Mouse (Mus musculus) heart, postnatal 25 days (tissue): ENCODE measurements around the gene Cebpb. TPM values are rescaled to one million over a fixed set of nuclear protein-coding genes. Genes with fewer than 3 reads are reported as not detected.

Experiments
- DNase-seq: peaks from one replicate; pipeline ENCODE4 v3.0.0; 2022; ENCODE audit warnings: low spot score
- intact Hi-C: fragments of 180-260 bp; cut with DNase I; formaldehyde crosslinking; loops from one replicate; pipeline ENCODE4 v1.15.1; 2025
- microRNA-seq: library from miRNA; unstranded; fragments of <30 nt; microRNA quantifications from one replicate; pipeline ENCODE4 v1.2.0, GENCODE M21; 2022
- total RNA-seq, 2 experiments: library from RNA; stranded (reverse); gene quantifications; 2 replicates each; pipeline ENCODE4 v1.2.3; 2021

Gene Cebpb
- total RNA-seq, 2 experiments from 2014 or later = 58.0 to 84.2 TPM

DNA sequence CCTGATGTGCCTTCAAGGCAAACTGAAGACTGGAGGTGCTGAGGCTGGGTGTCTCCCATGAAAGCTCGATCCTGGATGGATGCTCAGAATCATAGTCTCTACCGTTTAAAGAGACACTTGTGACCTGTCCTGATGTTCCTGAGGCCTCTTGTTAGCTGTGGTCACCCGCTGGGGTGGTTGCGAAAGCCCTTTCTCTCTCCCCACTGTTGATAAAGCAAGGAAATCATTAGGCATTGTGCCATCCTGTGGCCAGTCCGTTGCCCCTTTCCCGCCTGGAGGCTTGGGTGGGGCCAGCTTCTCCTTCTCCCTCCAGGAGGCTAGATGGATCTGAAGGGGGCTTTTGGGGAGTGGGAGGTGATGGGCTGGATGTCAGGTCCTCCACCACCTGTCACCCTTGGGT, 21.9 kb downstream of the Cebpb start:
- intact Hi-C loops = no loop called here

DNA sequence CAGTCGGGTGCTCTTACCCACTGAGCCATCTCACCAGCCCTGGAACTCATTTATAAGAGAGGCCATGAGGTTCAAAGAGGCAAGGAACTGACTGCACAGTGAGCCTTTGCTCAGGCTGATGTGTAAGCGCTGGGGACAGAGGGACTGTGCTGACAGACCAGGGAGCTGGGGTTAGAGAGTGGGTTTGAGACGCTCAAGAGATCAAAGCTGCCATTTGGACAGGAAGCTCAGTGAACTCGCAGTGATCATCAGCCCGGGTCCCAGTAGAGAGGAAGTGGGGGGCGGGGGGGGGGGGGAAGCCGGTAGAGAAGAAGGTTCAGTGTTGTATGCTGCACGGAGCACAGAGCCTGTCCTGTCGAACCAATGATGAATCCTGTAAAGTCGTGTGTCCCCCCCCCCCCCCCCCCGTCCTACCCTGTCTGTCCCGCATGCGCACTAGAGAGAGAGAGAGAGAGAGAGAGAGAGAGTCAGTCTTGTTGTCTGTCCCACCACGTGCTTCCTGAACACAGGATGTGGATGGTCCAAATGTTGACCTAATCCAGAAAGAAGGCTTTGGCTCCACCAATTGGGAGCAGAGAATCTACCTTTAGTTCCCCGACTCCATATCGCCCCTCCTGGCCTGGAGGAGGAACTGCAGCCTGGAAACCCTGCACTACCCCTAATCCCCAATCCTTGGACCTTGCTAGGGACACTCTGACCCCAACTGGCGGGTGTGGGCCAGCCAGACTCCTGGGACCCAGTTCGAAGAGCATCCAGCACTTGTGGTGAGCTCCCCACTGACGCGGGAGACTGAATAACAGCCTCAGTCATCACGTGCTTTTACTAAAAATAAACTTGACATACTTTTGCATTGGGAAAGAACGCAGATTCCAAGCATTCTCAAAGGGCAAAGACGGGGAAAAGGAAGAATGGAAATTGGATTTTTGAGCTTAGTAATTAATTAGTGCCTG, 24.4 kb downstream of the Cebpb start:
- intact Hi-C loops = no loop called here
- no peak for DNase-seq

More for the DNA sequence above, 21.9 kb downstream of the Cebpb start:
- no peak for DNase-seq

DNA sequence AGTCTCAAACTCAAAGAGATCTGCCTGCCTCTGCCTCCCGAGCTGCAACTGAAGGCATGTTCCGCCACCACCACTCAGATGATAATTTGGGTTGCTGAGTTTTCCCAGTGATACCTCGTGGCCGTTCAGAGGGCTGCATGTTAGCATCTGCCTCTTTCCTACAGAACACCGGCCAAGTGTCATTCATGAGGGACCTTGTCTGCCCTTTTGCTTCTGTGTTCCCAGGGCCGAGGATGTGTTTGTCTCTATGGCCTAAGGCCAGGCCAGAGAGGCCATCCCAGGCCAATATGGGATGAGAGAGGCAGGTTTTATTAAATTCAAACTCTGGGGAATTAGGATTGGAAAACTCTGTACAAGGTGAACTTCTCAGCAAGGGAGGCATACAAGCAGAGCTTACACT, 25.6 kb downstream of the Cebpb start:
- DNase-seq = no peak
- intact Hi-C loops = no loop called here

DNA sequence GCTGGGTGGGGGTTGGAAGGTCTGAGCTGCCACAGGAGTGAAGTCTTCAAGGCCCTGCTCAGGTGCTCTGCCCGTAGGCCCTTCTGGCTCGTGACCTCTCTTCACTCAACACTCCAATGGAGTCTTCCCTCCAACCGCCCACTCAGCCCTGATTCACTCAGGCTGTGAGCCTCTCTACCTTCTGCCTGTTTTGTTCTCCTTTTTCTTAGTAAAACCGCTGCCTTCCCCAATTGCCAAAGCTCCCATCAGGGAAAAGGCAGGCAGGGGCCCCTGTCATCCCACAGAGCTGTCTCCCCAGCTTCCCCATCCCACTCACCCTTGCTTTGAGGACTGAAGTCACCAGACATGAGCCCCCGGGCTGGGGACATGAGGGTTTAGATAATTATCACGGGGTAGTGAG, 26.3 kb downstream of the Cebpb start:
- intact Hi-C loops = no loop called here
- DNase-seq = no peak

DNA sequence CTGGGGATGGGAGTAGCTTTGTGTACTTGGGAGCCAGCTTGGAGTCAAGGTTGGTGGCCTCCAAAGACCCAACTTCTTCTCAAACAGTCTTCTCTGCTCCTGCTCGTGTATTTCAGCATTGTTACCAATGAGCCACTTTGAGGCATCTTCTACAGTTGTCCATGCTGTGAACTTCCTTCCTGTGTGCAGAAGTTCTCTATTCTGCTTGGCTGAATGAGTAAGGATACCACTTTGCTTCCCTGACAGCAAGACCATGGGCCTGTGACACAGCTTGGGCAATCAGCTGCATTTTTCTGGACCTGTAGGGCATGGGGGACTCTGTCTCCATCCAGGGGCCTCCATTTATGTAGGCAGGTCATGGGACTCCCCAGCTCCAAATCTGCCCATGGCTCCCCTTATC, 28.5 kb downstream of the Cebpb start:
- intact Hi-C loops = no loop called here

DNA sequence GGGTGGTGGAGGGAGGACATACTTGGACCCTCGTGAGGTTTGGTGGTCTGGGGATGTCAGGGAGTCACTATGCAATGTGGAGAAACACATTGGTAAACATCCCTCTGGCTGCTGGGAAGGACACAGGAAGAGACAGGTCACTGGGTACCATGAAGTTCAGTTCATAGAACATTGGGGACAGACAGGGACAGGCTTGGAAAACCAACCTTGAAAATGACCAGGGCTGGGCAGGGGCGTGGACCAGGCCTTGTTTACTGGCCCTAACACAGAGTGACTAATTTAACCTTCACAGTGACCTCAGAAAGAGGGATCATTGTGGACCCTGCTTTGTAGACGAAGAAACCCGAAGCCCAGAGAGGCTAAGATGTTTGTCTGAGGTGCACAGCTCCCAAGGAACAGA, 30.8 kb downstream of the Cebpb start:
- intact Hi-C loops = no loop called here

More for the DNA sequence above, 28.5 kb downstream of the Cebpb start:
- no peak for DNase-seq

DNA sequence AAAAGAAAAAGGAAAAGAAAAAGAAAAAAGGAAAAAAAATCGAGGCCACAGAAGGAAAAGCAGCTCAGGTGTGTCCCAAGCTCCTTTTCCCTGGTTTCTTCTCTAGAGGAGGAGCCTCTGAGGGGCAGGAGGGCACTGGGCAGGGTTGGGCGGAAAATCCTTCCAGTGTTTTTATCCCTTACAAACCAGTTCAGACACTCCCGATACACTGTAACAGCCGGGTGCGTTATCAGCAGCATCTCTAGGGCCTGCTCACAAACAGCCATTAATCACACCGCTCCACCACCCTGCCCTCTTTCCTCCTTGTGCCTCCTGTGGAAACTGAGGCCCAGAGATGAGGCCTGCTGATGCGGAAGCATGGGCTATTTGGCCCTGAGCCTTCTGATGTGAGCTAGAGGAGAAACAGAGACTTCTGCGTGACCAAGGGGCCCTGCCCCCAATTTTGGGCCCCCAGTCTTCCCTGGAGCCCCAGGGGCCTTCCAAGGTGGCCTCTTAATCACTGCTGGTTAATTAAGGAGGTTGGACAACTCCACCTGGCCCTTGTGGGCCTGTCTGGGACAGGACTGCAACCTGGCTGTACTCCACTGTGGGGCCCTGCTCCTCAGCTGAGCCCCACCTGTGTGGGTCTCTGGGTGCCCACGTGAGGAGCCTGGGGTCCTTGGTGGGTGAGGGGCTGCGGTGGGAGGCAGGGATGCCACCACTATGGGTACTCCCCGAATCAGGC, 32.6 kb downstream of the Cebpb start:
- DNase-seq = no peak
- intact Hi-C loops = no loop called here

More for the DNA sequence above, 30.8 kb downstream of the Cebpb start:
- no peak for DNase-seq

DNA sequence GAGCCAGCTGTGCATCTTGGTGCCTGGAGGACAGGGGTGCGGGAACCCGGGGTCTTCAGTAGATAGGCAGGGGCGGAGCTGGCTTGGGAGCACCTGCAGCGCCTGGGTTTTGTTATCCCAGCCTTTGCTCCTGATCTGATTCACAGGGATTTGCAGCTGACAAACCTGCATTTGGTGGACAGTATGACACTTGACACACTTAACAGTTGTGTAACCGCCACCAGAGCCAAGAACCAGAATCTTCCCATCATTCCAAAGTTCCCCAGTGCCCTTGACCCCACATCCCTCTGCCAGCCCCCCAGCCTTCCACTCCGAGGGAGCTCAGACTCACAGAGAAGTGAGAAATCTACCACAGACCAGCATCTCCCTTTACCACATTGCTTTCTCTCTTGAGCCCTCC, 33.8 kb downstream of the Cebpb start:
- intact Hi-C loops = no loop called here
- no peak for DNase-seq

DNA sequence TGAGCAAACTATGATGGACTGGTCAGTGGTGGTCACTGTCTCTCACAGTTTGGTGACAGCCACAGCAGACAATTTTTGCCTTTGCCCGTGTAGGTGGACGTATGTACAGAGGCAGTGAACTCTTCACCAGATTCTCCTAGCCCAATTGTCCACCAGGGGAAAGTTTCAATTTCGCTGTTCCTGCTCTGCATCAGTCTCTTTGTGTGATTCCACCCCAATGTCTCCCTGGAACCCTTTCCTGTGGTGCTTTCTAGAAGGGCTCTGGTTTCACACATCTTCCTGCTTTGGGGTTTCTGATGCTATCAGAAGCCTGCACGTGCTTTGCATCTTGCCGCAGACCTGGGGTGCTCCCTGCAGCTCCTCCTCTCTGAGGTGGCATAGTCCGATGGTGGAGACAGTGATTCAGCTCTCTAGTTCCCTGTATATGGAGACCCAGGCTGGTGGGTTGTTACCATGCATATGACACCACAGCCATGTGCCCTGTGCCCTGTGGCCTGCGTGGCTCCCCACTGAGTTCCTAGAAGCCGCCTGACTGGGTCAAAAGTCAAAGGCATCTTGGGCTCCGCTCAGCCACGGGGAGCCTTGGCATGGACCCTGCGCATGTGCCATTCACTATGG, 35.0 kb downstream of the Cebpb start:
- intact Hi-C loops = no loop called here
- DNase-seq = no peak

DNA sequence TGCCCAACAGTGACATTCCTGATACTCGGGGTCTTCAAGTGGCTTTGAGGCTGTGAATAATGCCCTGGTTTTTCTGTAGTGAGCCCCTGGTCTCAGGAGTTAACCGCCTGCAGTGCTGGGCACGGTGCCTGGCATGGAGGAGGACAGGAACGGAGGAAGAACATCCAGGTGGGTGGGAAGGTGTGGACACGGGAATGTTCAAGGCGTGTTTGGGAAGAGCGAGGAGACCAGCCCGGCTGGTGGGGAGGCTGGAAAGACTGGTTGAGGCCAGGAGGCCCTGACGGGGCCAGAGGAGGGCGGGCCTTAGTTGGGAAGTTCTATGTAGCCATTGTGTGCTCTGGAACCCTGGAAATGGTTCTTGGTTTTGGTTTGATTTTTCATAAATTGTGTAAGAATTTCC, 37.2 kb downstream of the Cebpb start:
- intact Hi-C loops = no loop called here
- DNase-seq = no peak

DNA sequence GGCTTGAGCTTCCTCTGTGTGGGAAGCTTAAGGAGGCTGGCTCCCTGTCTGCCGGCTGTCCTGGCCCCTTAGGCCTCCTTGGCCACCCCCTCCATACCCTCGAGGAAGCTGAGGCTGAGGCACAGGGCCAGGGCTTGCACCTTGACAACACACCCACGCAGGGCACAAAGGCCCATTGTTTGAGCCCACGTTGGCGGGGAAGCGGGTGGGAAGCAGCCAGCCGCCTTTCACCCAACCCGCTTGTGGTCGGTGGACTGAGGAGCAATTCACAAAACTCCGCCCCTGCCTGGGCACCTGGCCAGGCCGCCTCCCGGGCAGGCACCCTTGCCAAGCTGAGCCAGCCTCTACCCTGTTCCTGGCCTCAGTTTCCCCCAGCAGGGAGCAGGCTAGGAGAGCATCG, 38.4 kb downstream of the Cebpb start:
- no peak for DNase-seq
- intact Hi-C loops = no loop called here

DNA sequence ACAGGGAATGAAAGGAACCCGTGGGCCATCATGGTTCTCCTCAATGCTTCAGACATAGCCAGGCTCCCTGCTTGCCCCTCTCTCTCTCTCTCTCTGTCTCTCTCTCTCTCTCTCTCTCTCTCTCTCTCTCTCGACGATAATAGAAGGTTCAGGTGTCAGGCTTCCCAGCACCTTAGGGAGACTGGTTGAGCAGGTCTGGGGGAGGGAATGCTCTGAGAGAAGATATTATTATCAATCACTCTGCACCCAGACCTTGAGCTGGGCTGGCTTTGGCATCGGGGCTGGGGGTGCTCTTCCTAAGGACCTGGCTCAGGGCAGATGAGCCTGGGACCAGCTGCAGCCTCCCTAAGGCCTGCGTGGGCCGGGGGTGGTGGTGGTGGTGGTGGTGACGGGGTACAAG, 41.3 kb downstream of the Cebpb start:
- no peak for DNase-seq
- intact Hi-C loops = no loop called here

DNA sequence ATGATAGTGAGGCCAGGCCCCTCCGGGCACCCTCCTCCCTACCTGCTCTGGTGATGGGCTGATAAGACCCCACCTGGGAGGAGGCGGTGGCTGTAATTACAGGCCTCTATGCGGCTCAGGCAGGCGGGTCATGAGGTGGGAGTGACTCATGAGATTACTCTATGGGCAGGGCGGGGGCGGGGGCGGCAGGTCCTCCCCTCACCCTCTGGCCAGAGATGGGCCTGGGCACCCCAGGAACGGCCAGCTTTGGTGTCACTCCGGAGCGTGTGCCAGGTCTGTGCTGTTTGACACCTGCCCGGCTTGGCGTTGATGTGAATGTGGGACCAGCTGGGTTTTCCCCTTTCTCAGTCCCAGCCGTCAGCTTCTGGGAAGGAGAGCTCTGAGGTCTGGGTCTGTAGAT, 42.4 kb downstream of the Cebpb start:
- intact Hi-C loops = no loop called here
- no peak for DNase-seq

DNA sequence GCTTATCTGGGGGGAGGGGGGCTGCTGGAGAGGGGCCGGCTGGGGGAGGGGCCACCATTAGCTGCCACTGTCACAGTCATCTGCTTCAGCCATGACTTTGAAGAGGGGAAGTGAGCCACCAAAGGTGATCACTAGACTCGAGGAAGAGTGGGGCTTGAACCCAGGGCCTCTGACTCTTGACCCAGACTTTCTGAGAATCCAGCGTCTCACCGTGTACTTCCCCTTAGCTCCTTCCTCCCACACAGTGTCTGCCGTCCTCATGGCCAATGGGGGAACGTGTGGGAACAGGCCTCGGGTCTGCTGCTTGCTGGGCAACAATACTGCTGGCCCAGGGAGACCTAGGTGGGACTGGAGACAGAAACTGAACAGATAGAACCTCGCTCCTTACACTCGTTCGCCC, 46.1 kb downstream of the Cebpb start:
- DNase-seq = no peak

DNA sequence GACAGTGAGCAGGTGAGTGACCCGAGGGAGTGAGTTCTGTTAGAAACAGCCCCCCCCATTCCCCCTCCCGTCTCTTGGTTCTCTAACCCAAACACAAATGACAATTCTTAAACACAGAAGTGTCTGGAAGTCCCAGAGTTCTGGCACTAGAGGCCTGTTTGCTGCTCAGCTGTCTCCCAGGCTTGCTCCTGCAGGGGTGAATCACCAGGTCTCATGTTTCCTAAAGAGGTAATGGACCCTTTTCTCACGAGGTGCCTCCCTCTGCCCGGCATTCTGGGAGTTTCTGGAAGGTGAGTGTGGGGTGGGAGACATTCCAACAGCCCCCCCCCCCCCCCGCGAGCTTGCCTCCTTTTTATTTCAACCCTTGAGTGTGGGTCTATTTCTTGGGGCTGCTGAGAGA, 50.3 kb downstream of the Cebpb start:
- intact Hi-C loops = no loop called here
- DNase-seq = no peak

More for the DNA sequence above, 46.1 kb downstream of the Cebpb start:
- intact Hi-C loops = no loop called here

Small RNA genes lying within 50 kb of the gene (microRNA-seq; reads per million reads assigned to microRNA genes)
- not detected for gene Gm22355

Other genes starting within 250 kb of the Cebpb start
- 10 to 100 TPM; 57.2 to 61.3 TPM for gene Rnf114, start 196.3 kb upstream of the Cebpb start, total RNA-seq
- gene Spata2, start 196.0 kb upstream of the Cebpb start, total RNA-seq = 10 to 100 TPM; 15.1 to 17.8 TPM
- 1 to 10 TPM; 2.0 to 2.8 TPM for gene Snai1, start 150.7 kb upstream of the Cebpb start, total RNA-seq
- gene Ube2v1, start 56.8 kb upstream of the Cebpb start, total RNA-seq = 100 to 1,000 TPM in 1 of 2 experiments, 10 to 100 TPM in 1; 99.3 to 105 TPM
- gene Gm20431, start 27.4 kb upstream of the Cebpb start, total RNA-seq = 10 to 100 TPM; 18.0 to 18.4 TPM
- gene Tmem189, start 907 bp downstream of the Cebpb start, total RNA-seq = 10 to 100 TPM; 27.2 TPM
- 10 to 100 TPM; 21.9 to 23.4 TPM for gene Ptpn1, start 243.1 kb downstream of the Cebpb start, total RNA-seq